Mouse (Mus musculus): ENCODE measurements at regions not wholly inside any gene's neighbourhood (a gene's known extent, or its start where the extent isn't known, plus 50 kb on each side); places are given as distances from the start of the nearest gene placed in this dataset.
"Not testable (repeated sequence)": the region's sequence is repeated elsewhere in the genome, so short reads cannot be mapped to it uniquely, and the experiment has no call there.

- H3K4me3 ChIP-seq (ENCODE audit: control insufficient read depth, insufficient read depth, low read length), result no peak overlapping the region
- no peaks in the 10 kb centered on the region for H3K36me3 ChIP-seq (ENCODE audit: control insufficient read depth, insufficient read depth, low read length)
- TF ChIP-seq POLR2A (IDR thresholded peaks at IDR 0.05; ENCODE audit: control insufficient read depth, extremely low read depth, insufficient read depth, low read length, poor library complexity) (no peak), CTCF (IDR thresholded peaks at IDR 0.05; ENCODE audit: borderline replicate concordance, control insufficient read depth, extremely low read depth, insufficient read depth, low read length, poor library complexity) (no peak)
- no peak overlapping the region for H3K27ac ChIP-seq (ENCODE audit: control insufficient read depth, insufficient read depth, low read length)
- H3K4me1 ChIP-seq (replicated peaks; ENCODE audit: control insufficient read depth, insufficient read depth, low read length), result no peaks in the 10 kb centered on the region
- DNase-seq, result no peak
- H3K27me3 ChIP-seq (ENCODE audit: control insufficient read depth, insufficient read depth, low read length), result no peaks in the 10 kb centered on the region
- 90% methylated on average over 11 of the region's 11 CpGs for WGBS
Measured at GRCm38 (mm10) chr10:66694549-66695285, 401.2 kb upstream of the Jmjd1c start.

GRCm38 (mm10) chr10:66714926-66715325 lies 381.0 kb upstream of the Jmjd1c start:
- H3K27ac ChIP-seq (ENCODE audit: control insufficient read depth, insufficient read depth, low read length); H3K4me3 ChIP-seq (ENCODE audit: control insufficient read depth, insufficient read depth, low read length); H3K36me3 ChIP-seq (ENCODE audit: control insufficient read depth, insufficient read depth, low read length); H3K27me3 ChIP-seq (ENCODE audit: control insufficient read depth, insufficient read depth, low read length); H3K4me1 ChIP-seq (replicated peaks; ENCODE audit: control insufficient read depth, insufficient read depth, low read length); DNase-seq: not testable (repeated sequence)
- 97% methylated on average over 9 of the region's 9 CpGs for WGBS

GRCm38 (mm10) chr10:66717909-66718308 lies 378.0 kb upstream of the Jmjd1c start:
- no peak overlapping the region for H3K4me3 ChIP-seq (ENCODE audit: control insufficient read depth, insufficient read depth, low read length)
- WGBS, result 79% methylated on average over 7 of the region's 7 CpGs
- no peak for TF ChIP-seq POLR2A (IDR thresholded peaks at IDR 0.05; ENCODE audit: control insufficient read depth, extremely low read depth, insufficient read depth, low read length, poor library complexity)
- TF ChIP-seq CTCF (IDR thresholded peaks at IDR 0.05; ENCODE audit: borderline replicate concordance, control insufficient read depth, extremely low read depth, insufficient read depth, low read length, poor library complexity), result no peak
- no peaks in the 10 kb centered on the region for H3K27me3 ChIP-seq (ENCODE audit: control insufficient read depth, insufficient read depth, low read length)
- H3K27ac ChIP-seq (ENCODE audit: control insufficient read depth, insufficient read depth, low read length), result no peak overlapping the region
- H3K4me1 ChIP-seq (replicated peaks; ENCODE audit: control insufficient read depth, insufficient read depth, low read length), result no peaks in the 10 kb centered on the region
- no peaks in the 10 kb centered on the region for H3K36me3 ChIP-seq (ENCODE audit: control insufficient read depth, insufficient read depth, low read length)
- DNase-seq, result no peak

- DNase-seq, result no peak
- Histone ChIP-seq H3K27ac (ENCODE audit: control insufficient read depth, insufficient read depth, low read length) (no peak overlapping the region), H3K4me1 (replicated peaks; ENCODE audit: control insufficient read depth, insufficient read depth, low read length) (no peaks in the 10 kb centered on the region), H3K4me3 (ENCODE audit: control insufficient read depth, insufficient read depth, low read length) (no peak overlapping the region), H3K36me3 (ENCODE audit: control insufficient read depth, insufficient read depth, low read length) (no peaks in the 10 kb centered on the region), H3K27me3 (ENCODE audit: control insufficient read depth, insufficient read depth, low read length) (no peaks in the 10 kb centered on the region)
- WGBS, result 95% methylated on average over 11 of the region's 11 CpGs
- TF ChIP-seq POLR2A (IDR thresholded peaks at IDR 0.05; ENCODE audit: control insufficient read depth, extremely low read depth, insufficient read depth, low read length, poor library complexity) (no peak), CTCF (IDR thresholded peaks at IDR 0.05; ENCODE audit: borderline replicate concordance, control insufficient read depth, extremely low read depth, insufficient read depth, low read length, poor library complexity) (no peak)
Measured at GRCm38 (mm10) chr10:66719796-66720195, 376.1 kb upstream of the Jmjd1c start.

- no peak overlapping the region for H3K4me3 ChIP-seq (ENCODE audit: control insufficient read depth, insufficient read depth, low read length)
- no peaks in the 10 kb centered on the region for H3K4me1 ChIP-seq (replicated peaks; ENCODE audit: control insufficient read depth, insufficient read depth, low read length)
- no peak for DNase-seq
- TF ChIP-seq CTCF (IDR thresholded peaks at IDR 0.05; ENCODE audit: borderline replicate concordance, control insufficient read depth, extremely low read depth, insufficient read depth, low read length, poor library complexity) (no peak), POLR2A (IDR thresholded peaks at IDR 0.05; ENCODE audit: control insufficient read depth, extremely low read depth, insufficient read depth, low read length, poor library complexity) (no peak)
- no peak overlapping the region for H3K27ac ChIP-seq (ENCODE audit: control insufficient read depth, insufficient read depth, low read length)
- no peaks in the 10 kb centered on the region for H3K27me3 ChIP-seq (ENCODE audit: control insufficient read depth, insufficient read depth, low read length)
- no peaks in the 10 kb centered on the region for H3K36me3 ChIP-seq (ENCODE audit: control insufficient read depth, insufficient read depth, low read length)
- 91% methylated on average over 5 of the region's 5 CpGs for WGBS
Measured at GRCm38 (mm10) chr10:66733631-66734030, 362.3 kb upstream of the Jmjd1c start.

- Histone ChIP-seq H3K4me1 (replicated peaks; ENCODE audit: control insufficient read depth, insufficient read depth, low read length) (no peaks in the 10 kb centered on the region), H3K27ac (ENCODE audit: control insufficient read depth, insufficient read depth, low read length) (no peak overlapping the region), H3K4me3 (ENCODE audit: control insufficient read depth, insufficient read depth, low read length) (no peak overlapping the region), H3K36me3 (ENCODE audit: control insufficient read depth, insufficient read depth, low read length) (no peaks in the 10 kb centered on the region), H3K27me3 (ENCODE audit: control insufficient read depth, insufficient read depth, low read length) (no peaks in the 10 kb centered on the region)
- DNase-seq, result no peak
- TF ChIP-seq CTCF (IDR thresholded peaks at IDR 0.05; ENCODE audit: borderline replicate concordance, control insufficient read depth, extremely low read depth, insufficient read depth, low read length, poor library complexity) (no peak), POLR2A (IDR thresholded peaks at IDR 0.05; ENCODE audit: control insufficient read depth, extremely low read depth, insufficient read depth, low read length, poor library complexity) (no peak)
- 72% methylated on average over 5 of the region's 5 CpGs for WGBS
Measured at GRCm38 (mm10) chr10:66734853-66735252, 361.1 kb upstream of the Jmjd1c start.

- no peaks in the 10 kb centered on the region for H3K4me1 ChIP-seq (replicated peaks; ENCODE audit: control insufficient read depth, insufficient read depth, low read length)
- no peaks in the 10 kb centered on the region for H3K27me3 ChIP-seq (ENCODE audit: control insufficient read depth, insufficient read depth, low read length)
- H3K4me3 ChIP-seq (ENCODE audit: control insufficient read depth, insufficient read depth, low read length), result no peak overlapping the region
- no peak for DNase-seq
- H3K27ac ChIP-seq (ENCODE audit: control insufficient read depth, insufficient read depth, low read length), result no peak overlapping the region
- WGBS, result 77% methylated on average over 6 of the region's 7 CpGs
- TF ChIP-seq POLR2A (IDR thresholded peaks at IDR 0.05; ENCODE audit: control insufficient read depth, extremely low read depth, insufficient read depth, low read length, poor library complexity) (no peak), CTCF (IDR thresholded peaks at IDR 0.05; ENCODE audit: borderline replicate concordance, control insufficient read depth, extremely low read depth, insufficient read depth, low read length, poor library complexity) (no peak)
- no peaks in the 10 kb centered on the region for H3K36me3 ChIP-seq (ENCODE audit: control insufficient read depth, insufficient read depth, low read length)
Measured at GRCm38 (mm10) chr10:66739017-66739416, 356.9 kb upstream of the Jmjd1c start.
